Mouse (Mus musculus): Measurements from ENCODE around the gene Sec24d.

DNA sequence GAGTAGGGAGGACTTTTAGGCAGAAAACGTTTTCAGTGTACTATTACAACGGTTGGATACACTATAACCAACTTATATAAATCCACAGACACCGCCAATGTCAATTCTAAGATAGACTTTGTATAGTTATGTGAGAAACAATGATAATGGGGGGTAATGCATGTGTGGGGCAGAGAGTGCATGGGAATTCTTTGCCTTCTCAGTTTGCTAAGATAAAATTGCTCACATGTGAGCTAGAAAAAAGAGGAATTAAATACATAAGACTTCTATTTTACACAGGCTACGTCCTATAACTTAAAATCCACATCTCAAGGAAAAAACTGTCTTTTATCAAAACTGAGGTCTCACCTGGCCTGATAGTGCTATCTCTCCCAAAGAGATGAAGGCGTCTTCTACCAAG is 103.7 kb downstream of the Sec24d start:
- no peak for TF ChIP-seq CTCF (IDR thresholded peaks at IDR 0.05; ENCODE audit: extremely low read depth, insufficient read depth, insufficient read length, insufficient replicate concordance)
- no peak for TF ChIP-seq POLR2A (IDR thresholded peaks at IDR 0.05; ENCODE audit: low read depth, low read length)
